Mouse (Mus musculus) CD8-positive naive resting alpha-beta T cell, adult 57 days (primary cell): ENCODE measurements around the gene Paqr9. TPM values are rescaled to one million over a fixed set of nuclear protein-coding genes. Genes with fewer than 3 reads are reported as not detected.

Source experiments
- total RNA-seq: library from RNA; stranded (reverse); gene quantifications from one replicate; pipeline ENCODE4 v1.2.4, GENCODE M21; 2023

Paqr9 gene
- total RNA-seq, result 0.55 TPM

DNA sequence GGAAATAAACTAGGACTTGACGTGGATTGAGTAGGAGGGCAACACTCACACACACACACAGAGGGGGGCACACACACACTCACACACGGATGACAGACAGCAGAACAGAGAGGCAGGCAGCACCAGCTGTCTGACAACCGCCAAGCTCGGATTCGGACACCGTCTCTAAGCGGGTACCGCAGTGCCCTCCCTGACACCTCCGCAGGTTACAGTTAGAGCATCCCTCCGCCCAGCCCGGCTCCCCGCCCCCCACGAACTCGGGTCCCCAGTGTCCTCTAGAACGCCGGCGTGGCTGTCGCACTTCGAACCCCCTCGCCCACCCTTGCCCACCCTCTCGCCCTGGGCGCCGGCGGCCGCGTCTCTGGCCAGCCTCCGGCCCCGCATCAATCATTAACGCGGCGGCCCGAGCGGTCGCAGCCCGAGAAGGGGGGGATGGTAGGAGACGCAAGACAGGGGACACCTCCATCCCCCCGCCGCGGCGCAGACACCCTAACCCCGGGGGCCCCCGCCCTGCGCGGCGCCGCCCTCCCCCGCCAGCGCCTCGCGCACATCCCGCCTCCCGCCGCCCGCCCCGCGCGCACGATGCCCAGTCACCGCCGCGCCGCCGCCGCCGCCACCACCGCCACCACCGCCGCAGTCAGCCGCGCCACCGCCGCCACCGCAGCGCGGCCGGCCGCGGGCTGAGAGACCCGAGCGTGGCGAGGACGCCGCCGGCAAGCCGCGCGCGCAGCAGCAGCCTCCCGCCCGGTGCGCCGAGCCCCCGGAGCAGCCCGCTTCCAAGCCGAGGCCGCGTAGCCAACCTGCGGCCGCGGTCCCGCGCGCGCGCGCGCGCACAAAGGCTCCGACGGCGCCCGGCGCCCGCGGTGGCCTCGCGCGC lies at the start of gene Paqr9:
TSS of gene Paqr9 (plus strand) at position 599 of the 877 bp plus-strand sequence.

DNA sequence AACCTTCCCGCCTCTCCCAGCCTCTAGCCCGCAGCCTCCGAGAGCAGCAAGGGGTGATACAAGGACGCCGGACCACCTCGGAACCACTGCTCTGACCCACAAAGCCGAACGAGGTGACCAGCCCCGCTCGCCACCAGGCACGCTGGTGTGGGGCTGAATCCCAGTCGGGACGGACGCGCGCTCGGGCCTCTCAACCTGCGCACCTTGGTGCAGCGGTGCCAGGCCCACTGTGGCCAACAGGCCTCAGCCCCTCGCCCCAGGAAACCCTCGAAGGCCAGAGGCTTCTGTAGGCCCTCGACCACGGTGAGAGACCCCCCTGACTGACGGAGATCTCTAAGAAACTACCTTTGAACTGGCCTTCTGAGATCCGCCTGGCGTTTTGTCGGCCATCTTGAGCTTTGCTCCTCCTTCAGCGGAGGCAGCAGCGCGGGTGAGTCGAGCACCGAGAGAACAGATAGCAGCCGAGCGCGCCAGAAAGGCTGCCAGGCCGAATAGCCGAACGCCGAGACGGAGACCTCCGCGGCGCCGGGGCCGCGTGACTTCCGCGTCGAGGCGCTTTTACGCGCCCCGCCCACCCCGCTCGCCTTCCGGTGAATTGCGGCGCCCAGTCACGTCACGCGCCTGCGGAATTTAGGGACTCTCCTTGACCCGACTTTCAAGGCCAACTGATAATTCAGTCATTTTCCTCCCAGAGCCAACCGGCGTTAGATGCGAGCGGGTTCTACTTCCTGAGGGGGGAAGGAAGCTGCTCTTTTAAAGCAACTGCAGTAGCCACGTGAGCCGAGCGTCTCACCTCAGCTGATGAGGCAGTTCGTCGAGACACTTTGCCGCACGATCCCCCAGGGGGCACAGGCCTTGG lies 47.8 kb upstream of the Paqr9 start, which contains the start of gene U2surp:
TSS of gene U2surp (minus strand) at position 525 of the 859 bp plus-strand sequence.

Other genes starting within 250 kb of the Paqr9 start
- gene Chst2, start 152.9 kb upstream of the Paqr9 start, total RNA-seq, result 0.73 TPM
- gene U2surp, start 47.7 kb upstream of the Paqr9 start, total RNA-seq, result 89.0 TPM
- gene Pcolce2, start 77.9 kb downstream of the Paqr9 start, total RNA-seq, result 0.12 TPM
- 0.67 TPM for gene Trpc1, start 190.7 kb downstream of the Paqr9 start, total RNA-seq